Mouse (Mus musculus) adipocyte (in vitro differentiated cells): ENCODE measurements at regions not wholly inside any gene's neighbourhood (a gene's known extent, or its start where the extent isn't known, plus 50 kb on each side); places are given as distances from the start of the nearest gene placed in this dataset.
A peak's percentile ranks its signal among the peaks of the same experiment; 100 is the strongest.

Experiments
- DNase-seq: peaks from one replicate; pipeline ENCODE4 v3.0.0-alpha.2; 2016; ENCODE audit warnings: low spot score

DNA sequence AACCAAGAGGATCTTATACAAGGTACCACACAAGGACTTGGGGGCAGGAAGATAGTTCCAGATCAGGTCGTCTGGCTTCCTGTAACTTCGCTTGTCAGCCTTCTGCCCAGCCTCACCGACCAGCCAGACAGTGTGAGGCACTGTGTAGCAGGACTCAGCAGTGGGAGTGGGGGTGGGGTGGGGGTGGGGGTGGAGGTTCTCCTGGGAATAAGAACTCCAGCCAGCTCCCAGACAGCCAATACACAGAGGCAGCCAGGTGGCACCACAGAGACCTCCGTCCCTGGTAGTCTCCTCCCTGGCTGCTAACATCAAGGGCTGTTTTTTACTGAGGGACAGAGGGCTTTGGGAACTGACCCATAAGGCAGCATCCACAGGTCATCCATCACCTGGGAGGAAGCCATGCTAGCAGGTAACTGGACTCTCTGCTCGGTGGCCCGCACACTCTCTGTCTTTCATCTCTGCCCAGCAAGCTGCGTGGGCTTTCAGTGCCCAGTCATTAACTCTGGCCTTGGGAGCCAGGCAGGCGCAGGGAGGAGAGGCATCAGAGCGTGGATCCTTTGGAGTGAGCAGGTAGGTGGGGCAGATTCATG lies 60.3 kb upstream of the Wnt4 start:
- no peak for DNase-seq

DNA sequence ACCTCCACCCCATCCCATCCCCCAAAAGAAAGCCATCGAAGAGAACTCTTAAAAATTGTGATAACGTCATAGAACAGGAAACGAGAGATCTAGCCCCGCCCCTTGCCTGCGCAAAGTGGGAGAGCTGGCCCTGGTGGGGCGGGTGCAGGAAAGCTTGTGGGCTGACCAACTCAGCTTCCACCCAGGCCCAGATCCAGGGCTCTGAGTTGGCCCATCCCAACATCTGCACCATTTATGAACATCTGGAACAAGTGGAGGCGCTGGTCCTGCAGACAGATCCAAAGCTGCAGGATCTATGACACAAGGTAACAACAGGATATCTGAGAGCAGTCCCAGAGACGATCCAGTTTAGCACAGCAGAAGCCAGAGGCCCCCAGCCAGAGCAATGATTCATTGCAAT lies 62.7 kb upstream of the Wnt4 start:
- no peak for DNase-seq

DNA sequence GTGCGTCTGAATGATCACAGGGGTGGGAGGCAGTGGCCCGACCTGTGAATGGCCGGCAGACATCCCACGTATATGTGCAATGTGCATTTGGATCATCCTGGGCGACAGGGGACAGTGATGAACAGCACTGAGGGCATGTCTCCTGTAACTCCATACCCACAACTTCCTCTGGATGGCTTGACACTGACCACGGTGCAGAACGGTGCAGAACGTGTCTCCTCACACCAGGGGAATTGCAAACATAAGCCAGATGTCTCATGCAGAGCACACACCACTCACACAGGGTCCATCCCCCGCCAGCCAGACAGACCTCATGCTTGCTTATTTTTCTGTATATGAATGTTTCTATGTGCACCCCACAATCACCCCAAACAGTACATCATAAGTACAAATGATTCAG lies 64.4 kb upstream of the Wnt4 start:
- DNase-seq: no peak

DNA sequence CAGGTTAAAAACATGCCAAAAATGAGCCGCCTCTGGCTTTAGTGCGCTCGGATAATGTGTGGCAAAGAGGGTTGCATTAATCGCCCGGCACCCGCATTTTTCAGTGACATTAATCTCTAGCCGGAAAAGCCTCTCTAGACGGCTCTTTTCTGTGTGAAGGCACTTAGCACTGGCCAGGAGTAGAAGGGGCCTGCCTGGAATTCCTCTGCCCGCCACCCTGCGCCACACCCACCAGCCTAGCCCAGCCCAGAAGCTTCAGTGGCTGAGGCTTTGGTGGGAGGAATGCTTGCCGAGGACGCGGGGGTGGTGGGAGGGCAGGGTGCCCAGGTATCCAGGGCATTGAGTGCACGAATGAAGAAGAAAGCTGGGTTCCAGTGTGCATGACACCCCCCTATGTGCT lies 65.2 kb upstream of the Wnt4 start:
- no peak for DNase-seq

GRCm38 (mm10) chr4:137211288-137211687 lies 66.0 kb upstream of the Wnt4 start:
- DNase-seq: no peak

- DNase-seq: no peak
These were observed 66.8 kb upstream of the Wnt4 start for GRCm38 (mm10) chr4:137210525-137210924.

- DNase-seq: no peak
These were observed 76.3 kb upstream of the Wnt4 start for GRCm38 (mm10) chr4:137200968-137201367.

DNA sequence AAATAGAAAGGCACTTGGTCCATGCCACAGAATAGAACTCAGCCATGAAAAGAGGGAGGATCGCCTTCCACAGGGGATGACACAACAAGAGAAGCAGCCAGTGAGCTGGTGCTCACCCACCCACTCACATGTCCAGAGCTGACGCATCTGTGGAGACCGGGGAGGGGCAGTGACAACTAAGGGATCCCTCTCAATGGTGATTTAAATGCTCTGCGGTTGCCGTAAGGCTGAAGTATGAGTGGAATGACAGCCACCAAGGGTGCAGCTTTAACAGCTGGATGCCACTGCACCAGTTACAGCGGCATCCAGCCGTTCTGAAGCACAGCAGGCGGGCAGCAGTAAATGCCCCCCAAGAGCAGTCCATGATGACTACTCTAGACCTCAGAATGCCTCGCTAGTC lies 76.9 kb upstream of the Wnt4 start:
- no peak for DNase-seq

DNA sequence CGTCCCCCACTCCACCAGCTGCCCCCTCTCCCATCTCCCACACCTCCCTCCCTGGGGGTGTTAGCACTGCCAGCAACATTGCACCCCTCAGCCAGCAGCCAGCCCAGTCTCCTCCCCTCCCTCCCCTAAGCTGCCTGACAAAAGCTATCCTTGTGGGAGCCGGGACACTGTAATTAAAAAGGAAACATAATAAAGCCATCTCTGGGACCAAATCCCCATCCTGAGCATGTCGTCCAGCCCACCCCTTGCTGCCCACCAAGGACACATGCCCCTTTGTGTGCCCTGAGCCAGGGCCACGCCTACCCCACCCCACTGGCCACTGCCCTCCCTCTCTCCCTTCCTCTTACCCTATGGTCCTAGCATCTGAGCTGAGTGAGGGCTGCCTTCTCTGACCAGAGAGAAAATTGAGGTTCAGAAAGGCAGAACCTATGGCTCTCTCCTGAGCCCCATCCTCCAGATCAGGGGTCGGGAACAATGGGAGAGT lies 80.8 kb upstream of the Wnt4 start:
- no peak for DNase-seq

- no peak for DNase-seq
These were observed 83.2 kb upstream of the Wnt4 start for GRCm38 (mm10) chr4:137194106-137194505.

- no peak for DNase-seq
These were observed 86.7 kb upstream of the Wnt4 start for GRCm38 (mm10) chr4:137190625-137191024.

DNA sequence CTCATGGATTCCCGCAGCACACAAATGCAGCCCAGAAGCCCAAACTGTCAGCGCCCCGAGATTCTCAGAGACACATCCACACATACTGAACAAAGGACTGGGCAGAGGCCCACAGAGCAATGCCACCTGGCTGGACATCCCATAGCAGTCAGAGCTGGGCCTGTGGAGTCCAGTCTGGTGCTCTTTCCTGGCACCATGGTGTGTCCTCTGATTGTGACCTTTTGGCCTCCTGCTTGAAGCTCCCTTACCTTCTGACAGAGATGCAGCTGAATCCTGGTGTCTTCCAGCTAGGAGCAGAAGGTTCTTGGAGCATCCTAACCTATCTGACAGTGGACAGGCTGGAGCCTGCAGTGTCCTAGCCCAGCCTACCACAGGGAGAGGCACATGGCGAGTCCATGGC lies 87.5 kb upstream of the Wnt4 start:
- DNase-seq: no peak

- DNase-seq: no peak
These were observed 88.2 kb upstream of the Wnt4 start for GRCm38 (mm10) chr4:137189058-137189457.

- no peak for DNase-seq
These were observed 89.7 kb upstream of the Wnt4 start for GRCm38 (mm10) chr4:137187592-137187991.

DNA sequence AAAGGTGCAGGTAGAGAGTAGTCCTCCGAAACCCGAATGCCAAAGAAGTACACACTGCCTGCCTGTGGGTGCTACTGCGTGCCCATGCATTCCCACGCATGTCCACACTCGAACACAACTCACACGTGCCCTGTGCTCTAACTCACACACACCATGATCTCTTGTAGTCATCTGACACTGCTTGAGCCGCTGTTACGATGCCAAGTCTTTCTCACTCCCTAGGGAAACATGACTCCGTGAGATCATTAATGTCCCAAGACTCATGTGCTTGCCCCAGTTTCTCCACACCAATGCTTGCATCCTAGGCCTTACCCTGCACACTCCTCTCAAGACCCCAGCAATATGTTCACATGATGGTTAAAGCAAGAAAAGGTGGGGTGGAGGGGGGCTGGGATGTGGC lies 90.2 kb upstream of the Wnt4 start:
- DNase-seq: peak; percentile 18

DNA sequence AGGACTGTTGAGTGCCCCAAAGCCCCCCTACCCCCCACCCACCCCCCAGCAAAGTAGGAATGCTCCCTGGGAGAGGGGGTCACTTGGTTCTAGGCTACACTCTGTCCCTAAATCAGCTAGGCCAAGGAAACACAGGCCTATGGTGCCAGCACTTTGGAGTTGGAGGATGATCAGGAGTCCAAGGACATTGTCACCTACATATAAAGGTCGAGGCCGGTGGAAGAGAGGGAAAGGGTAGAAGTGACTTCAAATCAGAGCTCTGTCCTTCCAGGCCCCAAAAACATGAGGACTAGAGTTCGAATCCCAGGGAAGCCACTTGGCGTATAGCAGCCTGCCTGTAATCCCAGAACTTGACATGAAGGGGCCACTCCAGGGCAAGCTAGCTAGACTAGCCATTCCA lies 92.3 kb upstream of the Wnt4 start:
- no peak for DNase-seq

DNA sequence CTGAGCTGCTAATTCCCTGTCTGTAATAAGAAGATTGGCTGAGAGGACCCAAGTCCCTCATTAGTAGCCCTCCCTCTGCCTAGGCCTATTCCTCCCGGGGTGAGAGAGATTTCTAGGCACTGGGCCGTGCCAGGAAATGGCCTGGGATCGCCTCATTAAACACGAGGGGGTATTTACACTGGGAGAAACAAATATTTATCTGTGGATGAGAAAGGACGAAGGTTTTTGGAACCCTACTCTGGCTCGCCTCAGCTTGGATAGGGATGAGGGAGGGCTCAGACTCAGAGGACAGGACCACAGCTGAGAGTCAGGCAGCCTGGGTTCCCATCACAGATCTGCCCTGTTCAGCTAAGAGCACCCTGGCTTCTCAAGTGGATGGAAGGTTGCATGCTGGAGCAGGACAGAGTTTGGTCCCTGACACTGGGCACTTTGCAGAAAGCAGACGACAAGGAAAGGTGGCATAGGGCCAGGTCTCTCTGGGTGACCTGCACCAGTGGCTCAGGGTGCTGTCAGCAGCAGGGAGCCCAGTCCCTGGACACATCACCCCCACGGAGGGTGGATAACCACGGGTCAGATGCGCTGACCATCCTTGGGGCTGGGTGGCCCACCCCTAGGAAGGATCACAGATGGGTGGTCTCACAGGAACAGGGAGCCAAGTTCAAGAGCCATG lies 94.0 kb upstream of the Wnt4 start:
- no peak for DNase-seq

DNA sequence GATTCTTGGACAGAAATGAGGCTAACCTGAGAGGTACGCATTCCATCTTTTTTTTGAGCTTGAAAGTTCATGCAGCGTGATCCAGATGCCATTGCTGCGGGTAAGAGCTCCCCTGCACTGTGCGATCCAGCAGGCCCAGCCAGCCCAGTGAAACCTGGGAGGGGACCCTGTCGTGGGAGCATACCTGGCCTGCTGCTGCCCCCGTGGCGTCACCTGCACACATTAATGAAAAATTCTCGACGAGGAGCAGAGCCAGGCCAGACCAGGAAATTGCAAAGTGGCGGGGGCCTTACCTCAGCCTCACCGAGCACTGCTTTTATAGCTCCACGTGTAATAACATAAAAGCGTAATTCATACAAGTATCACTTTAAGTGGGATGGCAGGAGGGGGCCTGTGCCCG lies 94.7 kb upstream of the Wnt4 start:
- no peak for DNase-seq

DNA sequence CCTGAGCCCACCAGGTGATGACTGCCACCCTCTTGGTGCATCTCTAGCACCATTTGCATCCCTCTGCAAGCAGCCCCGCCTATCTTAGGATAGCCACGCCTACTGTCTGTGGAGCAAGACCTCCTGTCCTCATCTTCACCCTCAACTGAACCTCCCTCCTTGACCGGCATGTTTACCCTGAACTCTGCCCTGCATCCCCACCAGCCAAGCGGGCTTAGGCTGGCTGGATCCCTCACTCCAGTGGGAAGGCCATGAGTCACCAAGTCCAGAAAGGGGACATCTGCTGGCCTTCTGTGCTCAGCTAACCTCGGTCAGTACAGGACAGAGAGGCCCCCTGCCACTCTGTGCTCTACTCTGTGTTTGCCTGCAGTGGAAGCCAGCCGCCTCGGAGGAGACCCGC lies 96.0 kb upstream of the Wnt4 start:
- DNase-seq: no peak

DNA sequence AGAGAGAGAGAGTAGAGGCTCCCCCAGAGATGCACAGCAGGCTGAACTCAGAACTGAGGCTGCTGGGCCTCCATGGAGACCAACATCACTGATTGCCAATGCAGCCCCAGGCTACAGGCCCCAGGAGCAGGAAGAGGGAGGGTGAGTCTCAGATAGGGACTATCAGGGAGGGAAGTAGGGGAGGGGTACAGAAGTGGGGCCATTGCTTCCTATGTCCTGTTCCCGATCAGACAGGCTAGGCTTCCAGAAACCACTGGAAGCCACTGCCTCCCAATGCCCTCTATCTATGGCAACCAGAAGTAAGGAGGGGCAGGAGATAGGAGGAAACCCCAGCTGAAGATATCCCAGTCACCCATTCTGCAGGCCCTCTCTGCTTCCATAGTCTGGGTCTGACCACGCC lies 97.2 kb upstream of the Wnt4 start:
- no peak for DNase-seq

DNA sequence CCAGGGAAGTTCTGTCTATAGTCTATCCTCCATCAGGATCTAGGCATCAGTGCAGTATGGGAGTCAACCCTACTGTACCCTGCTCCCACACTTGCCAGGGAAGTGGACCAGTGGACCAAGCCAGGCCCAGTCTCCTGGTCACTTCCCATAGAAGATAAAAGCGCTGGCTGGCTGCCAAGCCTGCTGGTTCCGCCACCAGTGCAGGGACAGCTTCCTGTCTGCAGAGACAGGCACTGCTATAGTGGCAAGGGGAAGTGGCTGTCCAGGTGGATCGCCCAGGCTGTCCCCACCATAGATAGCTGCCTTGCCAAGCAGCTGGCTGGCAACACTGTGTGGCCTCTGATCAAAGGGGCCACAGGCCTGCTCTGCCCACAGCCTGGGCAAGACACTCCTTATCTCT lies 98.5 kb upstream of the Wnt4 start:
- DNase-seq: no peak

DNA sequence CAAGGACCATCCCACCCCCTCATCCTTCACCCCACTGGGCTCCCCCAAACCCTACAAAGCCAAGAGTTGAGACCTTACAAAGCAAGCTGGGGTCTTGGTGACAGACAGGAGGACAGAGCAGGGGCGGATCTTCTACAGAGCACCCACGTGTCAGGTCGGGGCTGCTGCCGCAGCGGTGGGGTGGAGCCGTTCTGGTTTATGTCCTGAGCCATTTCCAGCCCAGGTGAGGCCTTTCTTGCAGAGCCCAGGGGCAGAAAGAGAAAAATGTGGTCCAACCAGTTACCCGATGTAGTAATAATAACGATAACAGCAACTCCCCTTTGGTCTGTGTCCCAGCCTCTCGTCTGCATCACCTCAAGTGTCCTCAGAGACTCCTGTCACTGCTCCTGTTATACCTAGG lies 112.4 kb upstream of the Wnt4 start:
- DNase-seq: no peak

DNA sequence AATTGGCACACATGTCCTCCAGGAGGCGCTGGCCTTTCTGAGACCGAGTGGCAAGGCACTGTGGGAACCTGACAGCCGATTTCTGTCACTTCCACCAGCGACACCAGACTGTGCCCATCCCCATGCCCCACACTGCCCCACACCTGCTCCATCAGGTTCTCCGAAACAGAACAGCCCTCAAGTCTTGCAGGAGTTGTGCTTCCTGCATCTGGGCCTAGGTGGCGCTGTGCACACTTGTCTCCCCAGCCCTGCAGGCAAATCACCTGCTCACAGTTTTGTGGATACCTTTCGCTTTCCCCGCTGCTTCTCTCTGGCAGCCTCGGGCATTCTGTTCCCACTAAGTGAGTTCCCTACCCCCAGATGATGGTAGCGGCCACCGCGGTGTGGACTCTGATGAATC lies 112.9 kb upstream of the Wnt4 start:
- DNase-seq: peak; percentile 55

- no peak for DNase-seq
These were observed 113.3 kb upstream of the Wnt4 start for GRCm38 (mm10) chr4:137163962-137164361.
